Mouse (Mus musculus): ENCODE measurements around the gene Gpt2.

GRCm38 (mm10) chr8:85460804-85461203, 31.6 kb upstream of the Gpt2 start:
- TF ChIP-seq POLR2A (IDR thresholded peaks at IDR 0.05; ENCODE audit: insufficient read length, low read depth) (no peak), POLR2AphosphoS2 (IDR thresholded peaks at IDR 0.05; ENCODE audit: insufficient read length, low read depth) (no peak), USF1 (IDR thresholded peaks at IDR 0.05; ENCODE audit: low read depth) (no peak), CEBPB (IDR thresholded peaks at IDR 0.05; ENCODE audit: insufficient read depth, poor library complexity, severe bottlenecking) (no peak), MYOG (IDR thresholded peaks at IDR 0.05; ENCODE audit: control insufficient read depth in 1 of 3, insufficient read depth in 1 of 3, insufficient read length in 2 of 3, low read depth in 2 of 3) (no peak), MAX (IDR thresholded peaks at IDR 0.05; ENCODE audit: low read depth) (no peak), SRF (IDR thresholded peaks at IDR 0.05; ENCODE audit: control insufficient read depth, insufficient read length, low read depth) (no peak), E2F4 (IDR thresholded peaks at IDR 0.05; ENCODE audit: insufficient read depth) (no peak), MYOD1 (IDR thresholded peaks at IDR 0.05; ENCODE audit: control insufficient read depth in 1 of 3, insufficient read length in 2 of 3, low read depth in 2 of 3) (no peak), TCF12 (IDR thresholded peaks at IDR 0.05; ENCODE audit: insufficient read depth, poor library complexity, severe bottlenecking) (no peak), REST (IDR thresholded peaks at IDR 0.05; ENCODE audit: insufficient read depth, insufficient read length) (no peak)
